Mouse (Mus musculus) liver, embryonic 16.5 days (tissue): ENCODE measurements at regions not wholly inside any gene's neighbourhood (a gene's known extent, or its start where the extent isn't known, plus 50 kb on each side); places are given as distances from the start of the nearest gene placed in this dataset.
"Not testable (repeated sequence)": the region's sequence is repeated elsewhere in the genome, so short reads cannot be mapped to it uniquely, and the experiment has no call there.

ENCODE experiments used
- ATAC-seq: fragments of 200-750 bp; cut with Nextera tagmentation; 2 replicates; pipeline ENCODE4 v1.8.0; 2017; ENCODE audit warnings: low read depth, mild to moderate bottlenecking, moderate number of reproducible peaks, moderate library complexity
- H3K27ac ChIP-seq: fragments of 300-500 bp; sonication (generic); 2 replicates; pipeline ENCODE4 v1.5.1; 2014; ENCODE audit warnings: mild to moderate bottlenecking, low read length
- H3K27me3 ChIP-seq: fragments of 300-500 bp; sonication (generic); 2 replicates; pipeline ENCODE4 v1.6.1; 2014; ENCODE audit warnings: low read depth, low read length, mixed read lengths; ENCODE audit not compliant: control insufficient read depth, insufficient read depth
- H3K36me3 ChIP-seq: fragments of 300-500 bp; sonication (generic); 2 replicates; pipeline ENCODE4 v1.6.1; 2014; ENCODE audit warnings: mild to moderate bottlenecking; ENCODE audit not compliant: control insufficient read depth, insufficient read depth
- H3K4me1 ChIP-seq: fragments of 300-500 bp; sonication (generic); 2 replicates; pipeline ENCODE4 v1.6.1; 2014; ENCODE audit warnings: low read depth, low read length, mixed read lengths; ENCODE audit not compliant: control insufficient read depth
- H3K4me2 ChIP-seq: fragments of 300-500 bp; sonication (generic); 2 replicates; pipeline ENCODE4 v1.6.1; 2014; ENCODE audit warnings: low read depth, low read length, mixed read lengths
- H3K4me3 ChIP-seq: fragments of 300-500 bp; sonication (generic); 2 replicates; pipeline ENCODE4 v1.5.1; 2014; ENCODE audit warnings: low read depth, mild to moderate bottlenecking, low read length
- H3K9ac ChIP-seq: fragments of 300-500 bp; sonication (generic); 2 replicates; pipeline ENCODE4 v1.6.1; 2014; ENCODE audit warnings: low read depth, low read length
- H3K9me3 ChIP-seq: fragments of 300-500 bp; sonication (generic); replicated peaks from 2 replicates; pipeline ENCODE4 v1.6.1; 2016; ENCODE audit warnings: low read length; ENCODE audit not compliant: control insufficient read depth
- WGBS: fragments of 180-500 bp; shearing (Covaris S2); extraction: QIAGEN DNeasy Blood & Tissue Kit; methylation state at CpG from one replicate; pipeline ENCODE4 v1.1.7; 2014; ENCODE audit not compliant: insufficient replicate concordance; 5-methylcytosine and 5-hydroxymethylcytosine counted together

- H3K9me3 ChIP-seq, result no peaks in the 10 kb centered on the region
- no peak overlapping the region for H3K4me2 ChIP-seq
- H3K4me3 ChIP-seq, result no peak overlapping the region
- no peak overlapping the region for H3K27ac ChIP-seq
- no peaks in the 10 kb centered on the region for H3K4me1 ChIP-seq
- H3K27me3 ChIP-seq, result no peaks in the 10 kb centered on the region
- no peaks in the 10 kb centered on the region for H3K36me3 ChIP-seq
- no peak overlapping the region for H3K9ac ChIP-seq
- ATAC-seq, result no peak
- WGBS, result 66% methylated on average over 3 of the region's 3 CpGs
Measured at GRCm38 (mm10) chr11:16602947-16603346, 94.7 kb upstream of the Sec61g start.

- no peak overlapping the region for H3K4me2 ChIP-seq
- H3K4me1 ChIP-seq, result no peaks in the 10 kb centered on the region
- H3K9me3 ChIP-seq, result no peaks in the 10 kb centered on the region
- ATAC-seq, result no peak
- H3K27ac ChIP-seq, result no peak overlapping the region
- no peaks in the 10 kb centered on the region for H3K36me3 ChIP-seq
- no peaks in the 10 kb centered on the region for H3K27me3 ChIP-seq
- no peak overlapping the region for H3K4me3 ChIP-seq
- WGBS, result 50% methylated on average over 7 of the region's 7 CpGs
- no peak overlapping the region for H3K9ac ChIP-seq
Measured at GRCm38 (mm10) chr11:16606435-16607214, 98.3 kb upstream of the Sec61g start.

DNA sequence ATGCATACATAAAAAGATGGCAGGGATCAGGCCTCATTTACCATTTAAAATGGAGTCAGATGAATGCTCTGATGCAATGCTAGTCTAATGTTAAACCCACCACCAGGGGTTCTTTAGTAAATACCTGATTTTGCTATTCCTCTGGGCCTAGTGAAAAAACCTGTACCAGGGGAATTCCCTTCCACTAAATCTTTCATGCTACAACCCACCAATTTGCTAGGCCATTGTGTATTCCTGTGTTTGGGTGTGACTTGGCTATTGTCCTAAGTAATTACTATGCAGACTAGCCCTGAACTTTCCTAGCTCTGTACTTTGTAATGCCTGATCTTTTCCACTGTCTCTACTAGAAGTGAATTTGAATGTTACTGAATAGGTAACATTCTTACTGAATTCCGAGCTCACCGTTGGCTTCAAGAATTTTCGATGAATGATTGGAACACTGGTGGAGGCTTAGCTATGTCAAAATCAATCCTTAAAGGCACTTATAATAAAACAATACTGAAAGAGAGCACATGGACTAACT, 99.7 kb upstream of the Sec61g start:
- H3K9ac ChIP-seq, H3K27ac ChIP-seq, H3K9me3 ChIP-seq, H3K36me3 ChIP-seq, H3K27me3 ChIP-seq, H3K4me1 ChIP-seq, H3K4me2 ChIP-seq, ATAC-seq, H3K4me3 ChIP-seq: not testable (repeated sequence)
- WGBS, result 82% methylated on average over 3 of the region's 3 CpGs

GRCm38 (mm10) chr11:16611741-16612140, 103.5 kb upstream of the Sec61g start:
- H3K9ac ChIP-seq, result no peak overlapping the region
- 43% methylated on average over 2 of the region's 2 CpGs for WGBS

DNA sequence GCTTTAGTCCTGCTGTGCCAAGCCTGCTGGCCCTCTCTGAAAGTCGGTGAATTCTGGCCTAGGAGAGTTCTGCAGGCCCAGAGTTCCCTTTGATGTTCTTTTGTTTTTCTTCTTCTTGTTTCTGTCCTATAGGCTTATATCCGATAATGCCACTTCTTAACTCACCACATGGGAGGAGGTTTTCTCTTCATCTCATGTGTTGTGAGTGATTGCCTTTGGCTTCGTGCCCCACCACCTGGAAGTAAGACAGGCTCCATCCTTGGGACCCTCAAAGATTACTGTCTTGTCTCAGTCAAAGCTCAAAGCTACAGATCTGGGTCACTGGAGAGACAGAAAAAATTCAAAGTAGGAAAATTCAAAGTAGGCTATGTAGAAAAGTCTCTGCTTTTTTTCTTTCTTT, 104.2 kb upstream of the Sec61g start:
- Histone ChIP-seq H3K9me3 (no peaks in the 10 kb centered on the region), H3K36me3 (no peaks in the 10 kb centered on the region), H3K27ac (no peak overlapping the region), H3K4me1 (no peaks in the 10 kb centered on the region), H3K9ac (no peak overlapping the region), H3K4me2 (no peak overlapping the region), H3K27me3 (no peaks in the 10 kb centered on the region), H3K4me3 (no peak overlapping the region)
- ATAC-seq, result no peak
- 54% methylated on average over 3 of the region's 3 CpGs for whole genome bisulfite sequencing

More at GRCm38 (mm10) chr11:16611741-16612140, 103.5 kb upstream of the Sec61g start:
- Histone ChIP-seq H3K27me3 (no peaks in the 10 kb centered on the region), H3K4me2 (no peak overlapping the region), H3K4me1 (no peaks in the 10 kb centered on the region), H3K4me3 (no peak overlapping the region), H3K36me3 (no peaks in the 10 kb centered on the region), H3K27ac (no peak overlapping the region), H3K9me3 (no peaks in the 10 kb centered on the region)
- no peak for ATAC-seq

- ATAC-seq, result no peak
- 43% methylated on average over 1 of the region's 1 CpGs for WGBS
Measured at GRCm38 (mm10) chr11:16619736-16620135, 111.5 kb upstream of the Sec61g start.

GRCm38 (mm10) chr11:16623694-16624093, 115.4 kb upstream of the Sec61g start:
- Histone ChIP-seq H3K4me1 (no peaks in the 10 kb centered on the region), H3K27me3 (no peaks in the 10 kb centered on the region), H3K4me2 (no peak overlapping the region), H3K36me3 (no peaks in the 10 kb centered on the region), H3K27ac (no peak overlapping the region), H3K9me3 (no peaks in the 10 kb centered on the region), H3K4me3 (no peak overlapping the region), H3K9ac (no peak overlapping the region)
- WGBS, result 39% methylated on average over 2 of the region's 2 CpGs
- no peak for ATAC-seq

More at GRCm38 (mm10) chr11:16619736-16620135, 111.5 kb upstream of the Sec61g start:
- no peaks in the 10 kb centered on the region for H3K27me3 ChIP-seq
- H3K4me3 ChIP-seq, result no peak overlapping the region
- no peaks in the 10 kb centered on the region for H3K36me3 ChIP-seq
- H3K9ac ChIP-seq, result no peak overlapping the region
- H3K27ac ChIP-seq, result no peak overlapping the region
- H3K4me2 ChIP-seq, result no peak overlapping the region
- H3K9me3 ChIP-seq, result no peaks in the 10 kb centered on the region
- no peaks in the 10 kb centered on the region for H3K4me1 ChIP-seq

- H3K27ac ChIP-seq, result no peak overlapping the region
- H3K4me2 ChIP-seq, result no peak overlapping the region
- no peak overlapping the region for H3K4me3 ChIP-seq
- H3K27me3 ChIP-seq, result no peaks in the 10 kb centered on the region
- no peaks in the 10 kb centered on the region for H3K4me1 ChIP-seq
- ATAC-seq, result no peak
- H3K9ac ChIP-seq, result no peak overlapping the region
- no peaks in the 10 kb centered on the region for H3K9me3 ChIP-seq
- H3K36me3 ChIP-seq, result no peaks in the 10 kb centered on the region
- 57% methylated on average over 7 of the region's 7 CpGs for WGBS
Measured at GRCm38 (mm10) chr11:16627294-16628085, 119.2 kb upstream of the Sec61g start.
